Mouse (Mus musculus): ENCODE measurements around the gene Slc7a11. TPM values are rescaled to one million over a fixed set of nuclear protein-coding genes. Genes with fewer than 3 reads are reported as not detected.
A peak's percentile ranks its signal among the peaks of the same experiment; 100 is the strongest.

The Slc7a11 gene
- polyA plus RNA-seq, 1 experiment from 2014 or later, result 0.25 TPM

DNA sequence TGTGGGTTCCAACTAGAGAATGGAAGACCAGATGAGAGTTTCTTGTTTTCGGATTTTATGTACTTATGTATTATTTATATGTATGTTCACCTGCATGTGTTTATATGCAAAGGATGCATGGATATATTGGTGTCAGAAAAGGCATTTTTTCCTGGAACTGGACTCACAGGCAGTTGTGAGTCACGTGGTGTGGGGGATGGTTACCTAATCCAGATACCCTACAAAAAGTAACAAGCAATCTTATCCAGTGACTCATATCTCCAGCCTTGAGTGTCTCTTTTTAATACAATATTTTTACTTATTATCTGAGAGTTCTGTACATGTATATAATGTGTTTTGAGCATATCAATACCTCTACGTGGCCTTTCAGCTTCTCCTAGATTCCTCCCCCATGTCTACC is 469.4 kb downstream of the Slc7a11 start:
- H3K27me3 ChIP-seq (ENCODE audit: control insufficient read depth, insufficient read depth, low read length), result no peaks in the 10 kb centered on the region
- H3K9me3 ChIP-seq (replicated peaks; ENCODE audit: control insufficient read depth, low read length), result no peaks in the 10 kb centered on the region
- H3K36me3 ChIP-seq (ENCODE audit: control insufficient read depth, insufficient read depth), result no peaks in the 10 kb centered on the region
- WGBS, result 72% methylated on average over 3 of the region's 3 CpGs
- no peaks in the 10 kb centered on the region for H3K4me1 ChIP-seq (ENCODE audit: control insufficient read depth, insufficient read depth, low read length)
- ATAC-seq (replicated peaks; ENCODE audit: extremely low read depth, insufficient read depth, low FRiP score), result no peak
- no peak overlapping the region for H3K4me2 ChIP-seq (ENCODE audit: low read depth, low read length)
- H3K27ac ChIP-seq (ENCODE audit: low read length), result no peak overlapping the region
- H3K9ac ChIP-seq (ENCODE audit: low read length), result no peak overlapping the region
- H3K4me3 ChIP-seq (ENCODE audit: low read length), result no peak overlapping the region

DNA sequence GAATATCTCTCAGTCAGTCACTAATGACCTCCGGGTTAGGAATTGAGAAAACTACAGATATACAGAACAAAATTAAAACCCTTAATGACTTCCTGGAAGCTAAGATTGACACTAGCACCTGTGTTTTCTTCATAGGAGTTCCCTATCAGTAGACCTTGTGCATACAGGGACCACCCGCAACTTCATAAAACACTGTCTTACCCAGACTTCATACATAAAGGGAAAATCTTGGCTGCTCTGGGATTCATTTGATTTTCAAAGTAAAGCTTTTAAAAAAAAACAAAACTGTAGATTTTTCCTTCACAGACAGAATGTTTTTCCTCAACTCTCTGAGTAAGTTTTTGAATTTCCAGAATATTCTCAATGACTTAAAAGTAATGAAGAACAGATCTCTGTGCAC is 477.8 kb downstream of the Slc7a11 start:
- Histone ChIP-seq H3K4me3 (ENCODE audit: low read length) (no peak overlapping the region), H3K27me3 (ENCODE audit: control insufficient read depth, insufficient read depth, low read length) (no peaks in the 10 kb centered on the region), H3K9me3 (replicated peaks; ENCODE audit: control insufficient read depth, low read length) (no peaks in the 10 kb centered on the region), H3K27ac (ENCODE audit: low read length) (no peak overlapping the region), H3K4me2 (ENCODE audit: low read depth, low read length) (no peak overlapping the region), H3K4me1 (ENCODE audit: control insufficient read depth, insufficient read depth, low read length) (no peaks in the 10 kb centered on the region), H3K9ac (ENCODE audit: low read length) (no peak overlapping the region), H3K36me3 (ENCODE audit: control insufficient read depth, insufficient read depth) (no peaks in the 10 kb centered on the region)
- ATAC-seq (replicated peaks; ENCODE audit: extremely low read depth, insufficient read depth, low FRiP score), result no peak
- 83% methylated on average over 2 of the region's 2 CpGs for WGBS

DNA sequence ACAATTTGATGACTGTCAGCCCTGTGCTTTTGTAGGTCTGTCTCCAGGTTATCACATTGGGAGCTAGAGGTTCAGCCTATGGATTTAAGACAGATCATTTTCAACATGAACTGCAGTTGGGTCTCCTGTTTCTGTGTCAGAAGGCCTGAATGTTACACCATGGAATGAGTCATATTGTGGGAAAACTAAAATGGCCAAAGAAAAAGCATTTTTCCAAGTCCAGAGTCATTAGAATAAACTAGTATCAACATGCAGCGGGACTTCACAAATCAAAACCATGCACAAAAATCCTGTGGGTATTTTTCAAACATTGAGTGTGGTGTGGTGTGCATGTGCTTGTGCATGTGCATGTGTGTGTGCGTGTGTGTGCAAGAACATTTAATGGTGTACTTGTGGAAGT is 482.8 kb downstream of the Slc7a11 start:
- WGBS, result 87% methylated on average over 2 of the region's 2 CpGs
- Histone ChIP-seq H3K27me3 (ENCODE audit: control insufficient read depth, insufficient read depth, low read length) (no peaks in the 10 kb centered on the region), H3K4me1 (ENCODE audit: control insufficient read depth, insufficient read depth, low read length) (no peaks in the 10 kb centered on the region), H3K4me2 (ENCODE audit: low read depth, low read length) (no peak overlapping the region), H3K9me3 (replicated peaks; ENCODE audit: control insufficient read depth, low read length) (no peaks in the 10 kb centered on the region), H3K4me3 (ENCODE audit: low read length) (no peak overlapping the region), H3K27ac (ENCODE audit: low read length) (no peak overlapping the region), H3K9ac (ENCODE audit: low read length) (no peak overlapping the region), H3K36me3 (ENCODE audit: control insufficient read depth, insufficient read depth) (no peaks in the 10 kb centered on the region)
- ATAC-seq (replicated peaks; ENCODE audit: extremely low read depth, insufficient read depth, low FRiP score), result no peak

DNA sequence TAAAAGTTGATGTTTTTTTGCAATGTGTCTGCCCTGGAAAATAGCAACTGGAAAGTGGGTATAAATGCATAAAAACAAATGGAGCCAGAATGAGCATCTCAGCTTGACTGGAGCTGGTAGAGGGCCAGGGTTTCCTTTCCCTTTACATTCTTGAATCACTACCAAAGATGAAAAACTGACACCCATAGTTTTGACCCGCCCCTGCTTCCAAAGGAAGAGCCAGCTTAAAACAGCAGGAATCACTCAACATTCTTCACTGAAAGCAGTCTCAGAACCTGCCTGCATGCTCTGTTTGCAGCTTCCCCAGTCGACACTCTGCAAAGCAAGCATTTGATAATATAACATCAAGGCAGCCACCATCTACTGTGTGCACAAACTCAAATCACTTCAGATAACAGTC is 496.6 kb downstream of the Slc7a11 start:
- Histone ChIP-seq H3K4me1 (ENCODE audit: control insufficient read depth, insufficient read depth, low read length) (0 out of 2 replicates have a peak, but pooled peaks cover 2% of the 10 kb centered on the region), H3K36me3 (ENCODE audit: control insufficient read depth, insufficient read depth) (no peaks in the 10 kb centered on the region), H3K9me3 (replicated peaks; ENCODE audit: control insufficient read depth, low read length) (no peaks in the 10 kb centered on the region), H3K27ac (ENCODE audit: low read length) (no peak overlapping the region), H3K4me2 (ENCODE audit: low read depth, low read length) (no peak overlapping the region), H3K4me3 (ENCODE audit: low read length) (no peak overlapping the region), H3K27me3 (ENCODE audit: control insufficient read depth, insufficient read depth, low read length) (no peaks in the 10 kb centered on the region), H3K9ac (ENCODE audit: low read length) (no peak overlapping the region)
- ATAC-seq (replicated peaks; ENCODE audit: extremely low read depth, insufficient read depth, low FRiP score), result no peak; the same call in 1 of the 2 replicates
- WGBS, result 11% methylated on average over 2 of the region's 2 CpGs

DNA sequence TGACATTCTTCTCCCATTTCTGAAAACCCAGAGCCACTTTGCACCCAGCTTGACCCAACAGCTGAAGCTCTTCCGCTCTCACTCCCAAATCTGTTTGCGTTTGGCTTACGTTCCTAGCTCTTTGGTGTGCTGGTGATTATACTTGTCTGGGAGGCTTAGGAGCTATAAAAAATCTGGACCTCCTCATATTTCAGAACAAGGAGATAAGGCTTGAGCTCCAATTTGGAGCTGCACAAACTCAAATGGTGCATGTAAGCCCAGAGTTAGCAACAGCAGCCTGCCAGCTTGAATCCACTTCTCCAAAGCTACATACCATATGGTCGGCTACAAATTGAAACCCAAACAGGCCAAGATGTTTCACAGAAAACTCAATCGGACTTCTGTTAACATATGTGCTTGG is 498.6 kb downstream of the Slc7a11 start:
- WGBS, result 40% methylated on average over 5 of the region's 5 CpGs
- H3K4me1 ChIP-seq (ENCODE audit: control insufficient read depth, insufficient read depth, low read length), result 0 out of 2 replicates have a peak, but pooled peaks cover 2% of the 10 kb centered on the region
- no peaks in the 10 kb centered on the region for H3K9me3 ChIP-seq (replicated peaks; ENCODE audit: control insufficient read depth, low read length)
- H3K27ac ChIP-seq (ENCODE audit: low read length), result 0 out of 2 replicates have a peak overlapping the region, but pooled peaks have one; percentile 27
- H3K36me3 ChIP-seq (ENCODE audit: control insufficient read depth, insufficient read depth), result no peaks in the 10 kb centered on the region
- H3K9ac ChIP-seq (ENCODE audit: low read length), result no peak overlapping the region
- peak; percentile 32; the same call in 1 of the 2 replicates for ATAC-seq (replicated peaks; ENCODE audit: extremely low read depth, insufficient read depth, low FRiP score)
- no peak overlapping the region for H3K4me3 ChIP-seq (ENCODE audit: low read length)
- no peak overlapping the region for H3K4me2 ChIP-seq (ENCODE audit: low read depth, low read length)
- no peaks in the 10 kb centered on the region for H3K27me3 ChIP-seq (ENCODE audit: control insufficient read depth, insufficient read depth, low read length)

DNA sequence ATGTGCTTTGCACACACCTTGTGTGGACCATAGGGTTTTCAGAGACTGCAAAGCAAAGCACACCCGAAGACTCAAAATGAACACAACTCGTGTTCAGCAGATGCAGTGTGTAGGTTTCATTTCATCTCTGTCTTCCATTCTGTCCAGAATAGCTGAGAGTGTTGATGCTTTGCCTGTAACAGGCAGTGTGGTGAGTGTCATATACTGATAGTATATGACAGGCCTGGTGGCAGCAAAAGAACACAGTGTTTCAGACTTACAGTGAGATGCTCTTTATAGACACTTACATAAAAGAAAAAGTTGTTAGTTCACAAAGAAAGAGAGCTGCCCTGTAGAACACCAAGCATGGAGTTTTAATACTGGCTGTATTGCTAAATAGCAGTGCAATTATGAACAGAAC is 505.8 kb downstream of the Slc7a11 start:
- ATAC-seq (replicated peaks; ENCODE audit: extremely low read depth, insufficient read depth, low FRiP score), result 0 out of 2 replicates have a peak, but pooled peaks have one; percentile 49
- H3K9ac ChIP-seq (ENCODE audit: low read length), result no peak overlapping the region

DNA sequence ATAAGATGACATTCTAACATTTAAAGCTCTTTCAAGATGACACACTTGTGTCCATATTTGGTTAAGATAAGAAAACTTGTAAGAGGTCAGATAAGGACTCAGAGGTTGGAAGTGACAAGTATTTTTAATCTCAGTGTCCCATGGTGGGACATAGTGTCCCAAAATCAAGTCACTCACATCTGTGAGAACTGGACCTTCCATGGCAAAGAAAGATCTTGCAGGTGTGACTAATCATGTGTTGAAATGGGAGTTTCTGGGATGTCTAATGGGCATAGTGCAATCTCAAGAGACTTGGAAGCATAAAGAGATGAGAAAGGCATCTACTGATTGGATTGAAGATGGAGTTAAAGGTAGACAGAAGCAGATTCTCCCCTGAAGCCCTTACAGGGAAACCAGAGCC is 513.9 kb downstream of the Slc7a11 start:
- H3K4me2 ChIP-seq (ENCODE audit: low read depth, low read length), result no peak overlapping the region
- no peak overlapping the region for H3K27ac ChIP-seq (ENCODE audit: low read length)
- no peaks in the 10 kb centered on the region for H3K27me3 ChIP-seq (ENCODE audit: control insufficient read depth, insufficient read depth, low read length)
- no peak for ATAC-seq (replicated peaks; ENCODE audit: extremely low read depth, insufficient read depth, low FRiP score)
- H3K4me1 ChIP-seq (ENCODE audit: control insufficient read depth, insufficient read depth, low read length), result no peaks in the 10 kb centered on the region
- no peak overlapping the region for H3K9ac ChIP-seq (ENCODE audit: low read length)
- H3K9me3 ChIP-seq (replicated peaks; ENCODE audit: control insufficient read depth, low read length), result no peaks in the 10 kb centered on the region
- H3K36me3 ChIP-seq (ENCODE audit: control insufficient read depth, insufficient read depth), result no peaks in the 10 kb centered on the region
- no peak overlapping the region for H3K4me3 ChIP-seq (ENCODE audit: low read length)

More for the DNA sequence above, 505.8 kb downstream of the Slc7a11 start:
- Histone ChIP-seq H3K27ac (ENCODE audit: low read length) (no peak overlapping the region), H3K4me1 (ENCODE audit: control insufficient read depth, insufficient read depth, low read length) (0 out of 2 replicates have a peak, but pooled peaks cover 2% of the 10 kb centered on the region), H3K36me3 (ENCODE audit: control insufficient read depth, insufficient read depth) (no peaks in the 10 kb centered on the region), H3K9me3 (replicated peaks; ENCODE audit: control insufficient read depth, low read length) (no peaks in the 10 kb centered on the region), H3K27me3 (ENCODE audit: control insufficient read depth, insufficient read depth, low read length) (no peaks in the 10 kb centered on the region), H3K4me2 (ENCODE audit: low read depth, low read length) (no peak overlapping the region), H3K4me3 (ENCODE audit: low read length) (no peak overlapping the region)
- 31% methylated on average over 2 of the region's 2 CpGs for WGBS

DNA sequence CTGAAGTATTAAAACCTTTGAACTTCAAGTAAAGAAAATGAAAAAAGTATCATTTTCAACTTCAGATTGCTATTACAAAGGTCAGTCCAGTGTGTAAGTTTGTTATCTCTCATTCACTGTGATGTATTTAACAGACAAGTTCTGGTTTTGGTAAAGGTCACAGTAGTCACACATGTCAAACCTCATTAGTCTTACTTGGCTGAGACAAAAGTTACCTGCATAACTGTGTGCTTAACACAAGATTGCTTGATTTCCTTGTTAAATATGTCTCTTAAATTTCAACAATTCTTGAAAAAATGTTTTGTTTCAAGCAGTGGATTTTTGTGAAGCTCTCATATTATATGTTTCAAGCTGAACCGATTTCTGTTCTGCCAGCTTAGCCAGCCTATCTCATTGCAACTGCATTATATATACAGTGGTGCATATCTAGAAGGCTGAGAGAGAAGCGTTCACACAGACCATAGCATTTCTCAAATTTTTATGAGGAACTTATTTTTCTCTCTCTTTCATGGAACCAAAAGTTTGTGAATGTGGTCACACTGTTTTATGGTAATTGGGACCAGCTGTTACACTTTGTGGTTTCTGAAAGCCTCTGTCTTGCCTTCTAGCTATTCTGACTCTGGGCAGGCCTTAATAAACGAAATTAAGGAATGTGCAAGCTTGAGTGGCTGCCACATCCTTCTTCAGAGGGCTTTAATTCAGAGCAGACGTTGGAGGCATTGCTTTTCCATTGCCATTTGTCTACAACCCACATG is 514.7 kb downstream of the Slc7a11 start:
- Histone ChIP-seq H3K27me3 (ENCODE audit: control insufficient read depth, insufficient read depth, low read length) (no peaks in the 10 kb centered on the region), H3K4me3 (ENCODE audit: low read length) (no peak overlapping the region), H3K36me3 (ENCODE audit: control insufficient read depth, insufficient read depth) (no peaks in the 10 kb centered on the region), H3K27ac (ENCODE audit: low read length) (no peak overlapping the region), H3K4me2 (ENCODE audit: low read depth, low read length) (no peak overlapping the region), H3K9ac (ENCODE audit: low read length) (no peak overlapping the region), H3K9me3 (replicated peaks; ENCODE audit: control insufficient read depth, low read length) (no peaks in the 10 kb centered on the region), H3K4me1 (ENCODE audit: control insufficient read depth, insufficient read depth, low read length) (no peaks in the 10 kb centered on the region)
- no peak for ATAC-seq (replicated peaks; ENCODE audit: extremely low read depth, insufficient read depth, low FRiP score)
- 50% methylated on average over 4 of the region's 4 CpGs for WGBS

DNA sequence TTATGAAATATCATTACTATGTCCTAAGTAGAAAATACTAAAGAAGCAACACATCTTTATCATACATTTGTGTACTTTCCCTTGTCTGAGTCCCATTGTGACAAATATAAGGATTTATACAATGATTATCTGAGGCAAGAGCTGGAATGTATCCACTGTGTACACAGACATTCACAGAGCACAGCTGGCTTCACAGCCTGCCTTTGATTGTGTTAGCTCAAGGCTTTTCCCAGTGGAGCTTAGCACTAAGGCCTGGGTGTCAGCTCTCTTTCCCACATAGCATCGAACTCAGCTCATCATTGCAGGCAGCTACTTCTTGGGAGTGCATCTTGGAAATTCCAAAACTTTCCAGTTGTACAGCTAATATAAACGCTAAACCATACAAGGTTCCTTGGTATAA is 529.5 kb downstream of the Slc7a11 start:
- Histone ChIP-seq H3K36me3 (ENCODE audit: control insufficient read depth, insufficient read depth) (no peaks in the 10 kb centered on the region), H3K4me2 (ENCODE audit: low read depth, low read length) (no peak overlapping the region), H3K27ac (ENCODE audit: low read length) (no peak overlapping the region), H3K27me3 (ENCODE audit: control insufficient read depth, insufficient read depth, low read length) (no peaks in the 10 kb centered on the region), H3K9ac (ENCODE audit: low read length) (no peak overlapping the region), H3K4me3 (ENCODE audit: low read length) (no peak overlapping the region), H3K4me1 (ENCODE audit: control insufficient read depth, insufficient read depth, low read length) (no peaks in the 10 kb centered on the region), H3K9me3 (replicated peaks; ENCODE audit: control insufficient read depth, low read length) (no peaks in the 10 kb centered on the region)
- ATAC-seq (replicated peaks; ENCODE audit: extremely low read depth, insufficient read depth, low FRiP score), result no peak
- 57% methylated on average over 2 of the region's 2 CpGs for WGBS
